Mouse (Mus musculus) gastrocnemius, adult 18-20 months (tissue): ENCODE results near the gene Tomm40. TPM values are rescaled to one million over a fixed set of nuclear protein-coding genes. Genes with fewer than 3 reads are reported as not detected.

Source experiments
- DNase-seq: peaks from one replicate; pipeline ENCODE4 v3.0.0; 2021; ENCODE audit warnings: low spot score
- total RNA-seq, 2 experiments: library from RNA; stranded (reverse); gene quantifications; 2 replicates each; pipeline ENCODE4 v1.2.3; 2021

The Tomm40 gene
- total RNA-seq, 2 experiments from 2014 or later: 40.8 to 44.0 TPM

GRCm38 (mm10) chr7:19663940-19664339 lies 51.3 kb downstream of the Tomm40 start:
- no peak for DNase-seq

DNA sequence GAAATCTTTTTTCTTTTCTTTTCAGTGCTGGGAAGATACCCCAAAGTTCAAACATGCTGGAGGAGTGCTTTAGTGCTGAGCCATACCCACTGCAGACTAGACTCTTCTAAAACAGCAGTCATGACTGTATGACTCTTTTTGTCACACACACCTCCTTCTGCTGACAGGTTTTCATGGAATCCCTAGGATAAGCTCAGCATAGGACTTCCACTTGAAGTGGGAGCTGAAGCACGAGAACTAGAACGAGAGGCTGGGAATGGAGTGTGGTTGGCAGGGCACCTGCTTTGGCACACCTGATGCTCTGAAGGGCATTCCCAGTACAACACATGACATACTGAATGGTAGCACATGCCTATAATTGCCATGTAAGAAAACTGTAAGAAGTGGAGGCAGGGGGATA lies 62.6 kb downstream of the Tomm40 start:
- no peak for DNase-seq

Other genes starting within 250 kb of the Tomm40 start
- gene Bloc1s3, start 207.1 kb downstream of the Tomm40 start, total RNA-seq: 1 to 10 TPM; 1.9 to 2.2 TPM
- gene Trappc6a, start 207.0 kb downstream of the Tomm40 start, total RNA-seq: 1 to 10 TPM; 9.0 to 9.4 TPM
- not detected for gene Nkpd1, start 197.6 kb downstream of the Tomm40 start, total RNA-seq
- 10 to 100 TPM; 43.4 to 47.5 TPM for gene Ppp1r37, start 152.4 kb downstream of the Tomm40 start, total RNA-seq
- under 1 TPM; 0.43 to 0.71 TPM for gene Zfp296, start 138.2 kb downstream of the Tomm40 start, total RNA-seq
- 10 to 100 TPM; 72.9 to 81.2 TPM for gene Gemin7, start 137.8 kb downstream of the Tomm40 start, total RNA-seq
- gene Clasrp, start 111.0 kb downstream of the Tomm40 start, total RNA-seq: 10 to 100 TPM in 1 of 2 experiments, 1 to 10 TPM in 1; 8.7 to 10.4 TPM
- 10 to 100 TPM in 1 of 2 experiments, 1 to 10 TPM in 1; 6.7 to 11.0 TPM for gene Relb, start 86.0 kb downstream of the Tomm40 start, total RNA-seq
- 10 to 100 TPM; 46.8 to 47.3 TPM for gene Clptm1, start 50.4 kb downstream of the Tomm40 start, total RNA-seq
- under 1 TPM in 1 of 2 experiments, not detected in 1; 0.74 TPM for gene Apoc2, start 37.5 kb downstream of the Tomm40 start, total RNA-seq
- gene Gm44805, start 34.0 kb downstream of the Tomm40 start, total RNA-seq: not detected
- gene Apoc4, start 34.0 kb downstream of the Tomm40 start, total RNA-seq: under 1 TPM in 1 of 2 experiments, not detected in 1; 0.95 TPM
- gene Apoc1, start 22.8 kb downstream of the Tomm40 start, total RNA-seq: 1 to 10 TPM in 1 of 2 experiments, under 1 TPM in 1; 0.84 to 4.3 TPM
- 10 to 100 TPM; 59.5 to 87.1 TPM for gene Apoe, start 16.2 kb downstream of the Tomm40 start, total RNA-seq
- 1 to 10 TPM in 1 of 2 experiments, under 1 TPM in 1; 0.64 to 2.0 TPM for gene Nectin2, start 35.0 kb upstream of the Tomm40 start, total RNA-seq
- 10 to 100 TPM; 17.4 to 28.5 TPM for gene Bcam, start 55.6 kb upstream of the Tomm40 start, total RNA-seq
- gene Cblc, start 81.4 kb upstream of the Tomm40 start, total RNA-seq: not detected
- 1 to 10 TPM; 1.0 to 2.0 TPM for gene Bcl3, start 107.3 kb upstream of the Tomm40 start, total RNA-seq
- not detected for gene Gm19345, start 136.6 kb upstream of the Tomm40 start, total RNA-seq
- gene Ceacam16, start 145.9 kb upstream of the Tomm40 start, total RNA-seq: not detected
- gene Ceacam19, start 172.5 kb upstream of the Tomm40 start, total RNA-seq: not detected
- gene Pvr, start 205.7 kb upstream of the Tomm40 start, total RNA-seq: 1 to 10 TPM; 4.3 to 7.6 TPM
- gene Igsf23, start 235.3 kb upstream of the Tomm40 start, total RNA-seq: not detected
- gene Ceacam20, start 250.0 kb upstream of the Tomm40 start, total RNA-seq: not detected